Comparison of ENCODE assay signal across 8 mouse cellular contexts in genomic region chr5:139033406-139034317, GRCm38 (mm10). TPM values are rescaled to one million over a fixed set of nuclear protein-coding genes. Genes with fewer than 3 reads are reported as not detected.
A peak's percentile ranks its signal among the peaks of the same experiment; 100 is the strongest.
DNase-seq lines count a peak whose midpoint lies in the region; ATAC-seq lines count a peak whose summit lies in the region.

No protein-coding gene starts in this region.

- WGBS in embryonic facial prominence, embryonic 15.5 days: 30% methylated on average over 14 of the region's 14 CpGs
- 50% methylated on average over 14 of the region's 14 CpGs for WGBS in limb, embryonic 10.5 days
- 35% methylated on average over 14 of the region's 14 CpGs for WGBS in neural tube, embryonic 14.5 days

- ATAC-seq in embryonic facial prominence, embryonic 15.5 days (ENCODE audit: insufficient number of reproducible peaks, low FRiP score, low TSS enrichment, low read depth): peak; percentile 79
- peak; percentile 63; the same call in 1 of the 2 replicates for ATAC-seq in neural tube, embryonic 14.5 days (ENCODE audit: low read depth)

- H3K27ac ChIP-seq in embryonic facial prominence, embryonic 15.5 days (replicated peaks): peak overlapping the region; percentile 76
- H3K27ac ChIP-seq in limb, embryonic 10.5 days: peak overlapping the region; percentile 74
- peak overlapping the region; percentile 72 for H3K27ac ChIP-seq in neural tube, embryonic 14.5 days (ENCODE audit: low read depth, low read length)

- H3K27me3 ChIP-seq in embryonic facial prominence, embryonic 15.5 days: no peaks in the 10 kb centered on the region
- H3K27me3 ChIP-seq in limb, embryonic 10.5 days (ENCODE audit: low read depth, poor library complexity, severe bottlenecking): no peaks in the 10 kb centered on the region
- H3K27me3 ChIP-seq in neural tube, embryonic 14.5 days (ENCODE audit: control insufficient read depth, insufficient read depth, low read length): no peaks in the 10 kb centered on the region

- no peaks in the 10 kb centered on the region for H3K36me3 ChIP-seq in embryonic facial prominence, embryonic 15.5 days
- no peaks in the 10 kb centered on the region for H3K36me3 ChIP-seq in limb, embryonic 10.5 days
- peaks cover 5% of the 10 kb centered on the region; the same call in 1 of the 2 replicates for H3K36me3 ChIP-seq in neural tube, embryonic 14.5 days (ENCODE audit: control insufficient read depth, insufficient read depth, low read length)

- H3K4me3 ChIP-seq in embryonic facial prominence, embryonic 15.5 days (replicated peaks): no peak overlapping the region
- no peak overlapping the region for H3K4me3 ChIP-seq in limb, embryonic 10.5 days
- H3K4me3 ChIP-seq in neural tube, embryonic 14.5 days (ENCODE audit: low read depth, low read length): no peak overlapping the region

- H3K4me1 ChIP-seq in embryonic facial prominence, embryonic 15.5 days: peaks cover 22% of the 10 kb centered on the region
- H3K4me1 ChIP-seq in limb, embryonic 10.5 days: peaks cover 24% of the 10 kb centered on the region
- peaks cover 18% of the 10 kb centered on the region for H3K4me1 ChIP-seq in neural tube, embryonic 14.5 days (ENCODE audit: control insufficient read depth, insufficient read depth, low read length)

- H3K4me2 ChIP-seq in embryonic facial prominence, embryonic 15.5 days (replicated peaks): no peak overlapping the region
- no peak overlapping the region for H3K4me2 ChIP-seq in neural tube, embryonic 14.5 days (ENCODE audit: low read depth, low read length)

- no peak overlapping the region for H3K9ac ChIP-seq in embryonic facial prominence, embryonic 15.5 days
- H3K9ac ChIP-seq in neural tube, embryonic 14.5 days (replicated peaks; ENCODE audit: low read depth, low read length): no peak overlapping the region

- H3K9me3 ChIP-seq in embryonic facial prominence, embryonic 15.5 days (replicated peaks): no peaks in the 10 kb centered on the region
- no peaks in the 10 kb centered on the region for H3K9me3 ChIP-seq in limb, embryonic 10.5 days (replicated peaks)
- no peaks in the 10 kb centered on the region for H3K9me3 ChIP-seq in neural tube, embryonic 14.5 days (ENCODE audit: control insufficient read depth, low read length)

- DNase-seq in urinary bladder, postnatal 14 days (ENCODE audit: low spot score): peak; percentile 17
- no peak for DNase-seq in urinary bladder, adult 18-20 months (ENCODE audit: low spot score in 2 of 2)
- DNase-seq in heart, postnatal 4 days: peak; percentile 20
- DNase-seq in limb, embryonic 10.5 days (ENCODE audit: low spot score): no peak
- DNase-seq in spleen, adult 12 weeks (ENCODE audit: low spot score): no peak
- no peak for DNase-seq in urinary bladder, postnatal 25 days (ENCODE audit: low spot score)

RNA-seq across cellular contexts. Expression of gene Pdgfa, which starts 36.5 kb away (rescaled TPM):
- polyA plus RNA-seq in embryonic facial prominence, embryonic 15.5 days (2015; fragmentation: Nextera tagmentation; extraction: Ambion mirVana): 69.5 and 84.2 TPM in 2 replicates
- 10 to 100 TPM; 54.5 to 59.3 TPM for total RNA-seq in heart, postnatal 4 days (2021)
- 26.8 and 28.8 TPM in 2 replicates for polyA plus RNA-seq in limb, embryonic 10.5 days (2016; fragmentation: Nextera tagmentation; extraction: Ambion mirVana)
- 23.4 and 27.5 TPM in 2 replicates for polyA plus RNA-seq in neural tube, embryonic 14.5 days (2014; fragmentation: Nextera tagmentation; extraction: Ambion mirVana)

Comparison
In these comparisons a context has a peak if more than half of its experiments do, and no peak if none do; other contexts are left out.
1. DNase-seq: peak in urinary bladder, postnatal 14 days (single experiment) and heart, postnatal 4 days (single experiment); none in urinary bladder, adult 18-20 months (0 of 2), limb, embryonic 10.5 days (single experiment), spleen, adult 12 weeks (single experiment) and urinary bladder, postnatal 25 days (single experiment).
2. Peak in every context shown above with its lines, with median percentiles within 50 percentile points of each other: H3K27ac ChIP-seq.